Mouse (Mus musculus) limb, embryonic 14.5 days (tissue): Measurements from ENCODE around the gene Idi1. TPM values are rescaled to one million over a fixed set of nuclear protein-coding genes. Genes with fewer than 3 reads are reported as not detected.
"Not testable (repeated sequence)": the region's sequence is repeated elsewhere in the genome, so short reads cannot be mapped to it uniquely, and the experiment has no call there.

Source experiments
- ATAC-seq: fragments of 200-750 bp; cut with Nextera tagmentation; 2 replicates; pipeline ENCODE4 v1.8.0; 2017; ENCODE audit warnings: low read depth, moderate number of reproducible peaks, moderate TSS enrichment; ENCODE audit not compliant: low FRiP score
- DNase-seq: peaks from one replicate; pipeline ENCODE4 v3.0.0-alpha.2; 2015; ENCODE audit warnings: low spot score
- H3K27ac ChIP-seq: fragments of 300-500 bp; sonication (generic); replicated peaks from 2 replicates; pipeline ENCODE4 v1.5.1; 2014; ENCODE audit warnings: low read depth, mild to moderate bottlenecking, low read length, moderate library complexity, mixed read lengths
- H3K27me3 ChIP-seq: fragments of 300-500 bp; sonication (generic); 2 replicates; pipeline ENCODE4 v1.6.1; 2014; ENCODE audit warnings: low read length, mixed read lengths; ENCODE audit not compliant: control insufficient read depth, insufficient read depth
- H3K36me3 ChIP-seq: fragments of 300-500 bp; sonication (generic); 2 replicates; pipeline ENCODE4 v1.6.1; 2014; ENCODE audit warnings: mild to moderate bottlenecking, low read length, moderate library complexity, mixed read lengths; ENCODE audit not compliant: control insufficient read depth, insufficient read depth
- H3K4me1 ChIP-seq: fragments of 300-500 bp; sonication (generic); 2 replicates; pipeline ENCODE4 v1.6.1; 2014; ENCODE audit warnings: antibody characterized with exemption, low read length, mixed read lengths; ENCODE audit not compliant: control insufficient read depth, insufficient read depth
- H3K4me2 ChIP-seq: fragments of 300-500 bp; sonication (generic); replicated peaks from 2 replicates; pipeline ENCODE4 v1.6.1; 2014; ENCODE audit warnings: low read depth, mild to moderate bottlenecking, low read length, moderate library complexity; ENCODE audit not compliant: severe bottlenecking
- H3K4me3 ChIP-seq: fragments of 300-500 bp; sonication (generic); replicated peaks from 2 replicates; pipeline ENCODE4 v1.5.1; 2014; ENCODE audit warnings: low read length
- H3K9ac ChIP-seq: fragments of 300-500 bp; sonication (generic); 2 replicates; pipeline ENCODE4 v1.6.1; 2014; ENCODE audit warnings: mild to moderate bottlenecking, low read depth, low read length, moderate library complexity; ENCODE audit not compliant: severe bottlenecking
- H3K9me3 ChIP-seq: fragments of 300-500 bp; sonication (generic); 2 replicates; pipeline ENCODE4 v1.6.1; 2016; ENCODE audit warnings: low read length; ENCODE audit not compliant: control insufficient read depth
- POLR2A ChIP-seq: fragments of 200-500 bp; IDR thresholded peaks from 2 replicates; pipeline ENCODE4 v1.8.0; 2012; ENCODE audit warnings: inconsistent platforms, mild to moderate bottlenecking, moderate library complexity, borderline replicate concordance; ENCODE audit not compliant: insufficient read depth, insufficient read length; ENCODE audit errors: extremely low read depth
- WGBS: fragments of 180-500 bp; shearing (Covaris S2); extraction: QIAGEN DNeasy Blood & Tissue Kit; methylation state at CpG from one replicate; pipeline ENCODE4 v1.1.7; 2014; 5-methylcytosine and 5-hydroxymethylcytosine counted together
- polyA plus RNA-seq, 2 experiments: library from polyadenylated mRNA; depleted of rRNA in 1 of 2; stranded (reverse) in 1 of 2; unstranded in 1 of 2; fragments of >200 nt; fragmentation: Nextera tagmentation in 1 of 2; extraction: Ambion mirVana in 1 of 2; gene quantifications; 2 replicates each; pipeline versions ENCODE4 v1.2.1 to v1.2.3; 2012 to 2014

Gene Idi1
- polyA plus RNA-seq (2012; rRNA removed) (31.0 and 35.7 TPM in 2 replicates), polyA plus RNA-seq (2014; fragmentation: Nextera tagmentation; extraction: Ambion mirVana) (46.1 and 56.1 TPM in 2 replicates)

DNA sequence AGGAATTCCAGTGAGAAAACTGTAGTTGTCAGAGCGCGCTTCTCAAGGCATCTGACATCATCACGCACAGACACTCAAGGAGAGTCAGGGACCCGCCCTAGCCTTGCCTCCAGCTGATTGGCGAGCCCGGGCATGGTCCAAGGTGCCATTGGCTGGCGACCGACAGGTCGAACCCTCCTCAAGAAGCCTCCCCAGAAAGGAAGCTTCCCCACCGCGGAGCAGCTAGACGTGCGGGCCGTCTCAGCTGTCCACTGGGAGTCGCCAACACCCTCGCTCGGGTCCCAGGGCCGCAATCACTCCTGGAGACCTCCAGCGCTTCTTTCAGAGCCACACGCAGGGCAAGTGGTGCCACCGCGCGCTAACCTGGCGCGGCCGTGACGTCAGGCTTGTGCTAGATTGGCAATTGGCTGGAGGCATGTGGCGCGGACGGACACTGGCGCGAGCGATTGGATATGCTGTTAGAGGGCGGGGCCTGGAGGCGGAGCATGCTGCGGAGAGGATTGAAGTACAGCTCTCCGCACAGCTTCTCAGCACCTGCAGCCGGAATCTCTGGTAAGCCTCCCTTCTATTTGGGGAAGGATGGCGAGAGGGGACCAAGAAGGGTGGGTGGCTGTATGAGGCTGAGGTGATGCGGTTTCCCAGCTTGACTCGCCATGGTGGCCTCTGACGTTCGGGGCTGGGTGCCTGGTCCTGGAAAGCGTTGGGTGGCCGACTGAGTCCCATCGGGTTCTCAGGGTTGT lies at the start of gene Idi1:
TSS of gene Idi1 (plus strand) at position 57 of the 740 bp plus-strand sequence.
- Histone ChIP-seq H3K27ac (peak within 1 kb of the TSS; percentile 81), H3K27me3 (no peaks in the 10 kb centered on the region), H3K4me1 (peaks cover 3% of the 10 kb centered on the region; the same call in 1 of the 2 replicates), H3K9me3 (no peaks in the 10 kb centered on the region), H3K4me2 (peak within 1 kb of the TSS; percentile 65), H3K4me3 (peak within 1 kb of the TSS; percentile 71), H3K36me3 (peaks cover 19% of the 10 kb centered on the region), H3K9ac (peak within 1 kb of the TSS; percentile 60)
- DNase-seq, result peak; percentile 98
- TF ChIP-seq POLR2A, result 0 out of 2 replicates have a peak, but pooled peaks have one; percentile 33
- peak; percentile 100 for ATAC-seq
- 1% methylated on average over 46 of the region's 46 CpGs for WGBS

DNA sequence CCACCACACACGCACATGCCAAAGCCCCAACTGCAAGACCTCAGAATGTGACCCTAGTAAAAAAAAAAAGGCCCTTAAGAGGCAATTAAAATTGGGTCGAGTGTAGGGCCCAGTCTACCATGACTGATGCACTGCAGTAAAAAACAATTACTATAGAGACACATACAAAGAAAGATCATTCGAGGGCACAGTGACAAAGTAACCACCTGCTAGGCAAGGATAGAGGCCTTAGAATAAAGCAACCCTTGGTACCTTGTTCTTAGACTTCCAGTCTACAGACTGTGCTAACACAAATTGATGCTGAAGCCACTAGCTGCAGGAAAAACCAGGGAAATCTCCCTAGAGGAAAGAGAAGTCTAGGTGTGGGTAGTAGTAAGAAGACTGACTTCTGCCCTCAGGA lies 46.9 kb upstream of the Idi1 start:
- Histone ChIP-seq H3K9ac (no peak overlapping the region), H3K9me3 (no peaks in the 10 kb centered on the region), H3K4me1 (no peaks in the 10 kb centered on the region), H3K4me3 (no peak overlapping the region), H3K27ac (no peak overlapping the region), H3K27me3 (no peaks in the 10 kb centered on the region), H3K36me3 (peaks cover 88% of the 10 kb centered on the region), H3K4me2 (no peak overlapping the region)
- TF ChIP-seq POLR2A, result no peak
- ATAC-seq (no peak), DNase-seq (no peak)
- WGBS, result 53% methylated on average over 3 of the region's 3 CpGs

DNA sequence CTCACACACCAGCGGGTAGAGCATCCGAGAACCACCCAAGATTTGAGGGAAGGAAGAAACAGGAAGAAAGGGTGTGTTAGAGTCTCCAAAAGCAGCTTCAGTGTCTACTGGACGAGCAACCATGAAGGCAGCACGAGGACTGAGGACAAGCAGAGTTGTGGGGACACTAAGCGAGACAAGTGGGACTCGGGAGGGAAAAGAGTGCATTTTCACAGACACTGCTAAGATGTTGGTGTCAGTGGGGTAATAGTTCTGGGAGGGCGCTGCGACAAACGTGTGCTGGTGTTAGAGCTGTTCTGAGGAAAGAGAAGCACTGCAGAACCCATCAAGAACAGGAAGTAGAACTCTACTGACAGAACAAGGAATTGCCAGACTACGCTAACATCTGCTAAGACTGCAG lies 46.2 kb upstream of the Idi1 start:
- no peaks in the 10 kb centered on the region for H3K9me3 ChIP-seq
- H3K36me3 ChIP-seq, result peaks cover 87% of the 10 kb centered on the region
- no peaks in the 10 kb centered on the region for H3K27me3 ChIP-seq
- TF ChIP-seq POLR2A, result no peak
- no peak overlapping the region for H3K9ac ChIP-seq
- no peak overlapping the region for H3K4me2 ChIP-seq
- H3K4me1 ChIP-seq, result no peaks in the 10 kb centered on the region
- 91% methylated on average over 10 of the region's 10 CpGs for WGBS
- DNase-seq (no peak), ATAC-seq (no peak)
- no peak overlapping the region for H3K4me3 ChIP-seq
- no peak overlapping the region for H3K27ac ChIP-seq

DNA sequence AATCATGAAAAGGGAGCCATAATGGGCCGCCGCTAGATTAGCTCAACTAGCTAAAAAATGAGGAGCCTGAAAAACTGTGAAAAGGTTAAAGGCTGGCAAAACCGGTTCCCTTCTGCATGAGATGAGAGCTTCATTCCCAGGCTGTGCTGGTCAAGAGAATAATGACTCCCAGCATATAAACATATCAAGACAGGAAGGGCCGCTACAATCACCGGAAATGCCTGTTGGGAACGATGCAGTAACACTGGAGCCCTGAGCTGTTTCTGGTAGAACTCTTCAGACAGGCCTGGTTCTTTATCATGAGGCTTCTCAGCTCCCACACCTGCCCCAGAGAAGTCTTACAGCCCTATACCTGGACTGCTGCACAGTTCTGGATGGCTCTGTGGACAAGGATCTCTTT lies 45.4 kb upstream of the Idi1 start:
- TF ChIP-seq POLR2A, result no peak
- 87% methylated on average over 6 of the region's 6 CpGs for WGBS
- H3K27me3 ChIP-seq, result no peaks in the 10 kb centered on the region
- no peaks in the 10 kb centered on the region for H3K4me1 ChIP-seq
- H3K9me3 ChIP-seq, result no peaks in the 10 kb centered on the region
- H3K4me3 ChIP-seq, result no peak overlapping the region
- DNase-seq, result no peak
- peaks cover 82% of the 10 kb centered on the region for H3K36me3 ChIP-seq
- no peak for ATAC-seq
- no peak overlapping the region for H3K4me2 ChIP-seq
- no peak overlapping the region for H3K9ac ChIP-seq
- 0 out of 2 replicates have a peak overlapping the region, but pooled peaks have one; percentile 26 for H3K27ac ChIP-seq

DNA sequence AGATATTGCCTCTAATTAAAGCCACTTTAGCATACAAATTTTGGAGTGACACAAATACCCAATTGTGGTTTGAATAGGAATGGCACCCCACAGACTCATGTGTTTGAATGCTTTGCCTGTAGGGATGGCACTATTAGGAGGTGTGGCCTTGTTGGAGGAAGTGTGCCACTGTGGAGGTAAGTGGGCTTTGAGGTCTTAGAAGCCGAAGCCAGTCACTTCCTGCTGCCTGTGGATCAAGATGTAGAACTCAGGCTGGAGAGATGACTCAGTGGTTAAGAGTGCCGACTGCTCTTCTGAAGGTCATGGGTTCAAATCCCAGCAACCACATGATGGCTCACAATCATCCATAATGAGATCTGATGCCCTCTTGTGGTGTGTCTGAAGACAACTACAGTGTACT lies 44.4 kb upstream of the Idi1 start:
- Histone ChIP-seq H3K9ac (no peak overlapping the region), H3K27me3 (no peaks in the 10 kb centered on the region), H3K36me3 (peaks cover 73% of the 10 kb centered on the region), H3K4me3 (no peak overlapping the region), H3K9me3 (no peaks in the 10 kb centered on the region), H3K4me1 (no peaks in the 10 kb centered on the region), H3K4me2 (no peak overlapping the region), H3K27ac (no peak overlapping the region)
- no peak for TF ChIP-seq POLR2A
- DNase-seq, result no peak
- ATAC-seq, result no peak
- 93% methylated on average over 2 of the region's 2 CpGs for WGBS

DNA sequence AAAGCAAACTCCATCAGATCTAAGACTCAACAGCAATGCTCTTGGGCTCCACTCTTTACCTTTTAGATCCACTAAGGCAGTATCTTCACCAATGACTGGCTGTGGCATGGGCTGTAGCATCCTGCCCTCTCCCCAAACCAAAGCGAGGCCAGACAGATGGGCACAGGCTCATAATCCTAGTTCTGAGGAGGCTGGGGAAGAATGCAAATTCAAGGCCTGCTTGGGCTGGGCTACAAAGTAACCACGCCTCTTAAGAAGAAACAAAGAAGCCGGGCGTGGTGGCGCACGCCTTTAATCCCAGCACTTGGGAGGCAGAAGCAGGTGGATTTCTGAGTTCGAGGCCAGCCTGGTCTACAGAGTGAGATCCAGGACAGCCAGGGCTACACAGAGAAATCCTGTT lies 43.5 kb upstream of the Idi1 start:
- not testable (repeated sequence) for H3K9ac ChIP-seq, DNase-seq, H3K4me1 ChIP-seq, H3K4me2 ChIP-seq, H3K4me3 ChIP-seq, H3K27ac ChIP-seq, H3K27me3 ChIP-seq, H3K9me3 ChIP-seq, ATAC-seq
- peaks cover 72% of the 10 kb centered on the region for H3K36me3 ChIP-seq
- 94% methylated on average over 7 of the region's 7 CpGs for WGBS
